In genomic region chr5:52748732-52749131, GRCm38 (mm10) we compare ENCODE assay signal across 15 mouse cellular contexts. TPM values are rescaled to one million over a fixed set of nuclear protein-coding genes. Genes with fewer than 3 reads are reported as not detected.
DNase-seq lines count a peak whose midpoint lies in the region; ATAC-seq and TF ChIP-seq lines count a peak whose summit lies in the region.
"Had no signal": no experiment of that assay in that cellular context is flagged by ENCODE, and none has a peak within 500 bp of the region (broad histone marks: within the 10 kb centered on the region; RNA-seq: fewer than 3 reads in every experiment).

No protein-coding gene starts in this region.

- no peak overlapping the region for H3K4me3 ChIP-seq in heart, postnatal 0 days (ENCODE audit: low read depth, low read length)
- H3K4me3 ChIP-seq in heart, adult 2 months, result no peak overlapping the region
- H3K4me3 ChIP-seq: forebrain, embryonic 15.5 days had no signal

- intact Hi-C loops in heart, adult 2 months (cut with DNase I), result no loop called here

- H3K27ac ChIP-seq in heart, postnatal 0 days (ENCODE audit: low read depth), result no peak overlapping the region
- H3K27ac ChIP-seq in heart, adult 2 months, result no peak overlapping the region
- H3K27ac ChIP-seq: forebrain, embryonic 15.5 days; stomach, postnatal 0 days had no signal

- no peaks in the 10 kb centered on the region for H3K4me1 ChIP-seq in heart, postnatal 0 days (ENCODE audit: control insufficient read depth, insufficient read depth)
- H3K4me1 ChIP-seq in heart, adult 2 months (ENCODE audit: control insufficient read depth, insufficient read depth, low read length), result no peaks in the 10 kb centered on the region
- H3K4me1 ChIP-seq: forebrain, embryonic 15.5 days had no signal

- H3K4me2 ChIP-seq in heart, postnatal 0 days (ENCODE audit: low read depth, low read length), result no peak overlapping the region
- H3K4me2 ChIP-seq: forebrain, embryonic 15.5 days had no signal

- H3K27me3 ChIP-seq in heart, postnatal 0 days (ENCODE audit: control insufficient read depth, insufficient read depth, low read length), result no peaks in the 10 kb centered on the region
- H3K27me3 ChIP-seq in heart, adult 2 months (ENCODE audit: control insufficient read depth, insufficient read depth, low read length), result no peaks in the 10 kb centered on the region
- H3K27me3 ChIP-seq: forebrain, embryonic 15.5 days had no signal

- TF ChIP-seq POLR2A in heart, adult 2 months (IDR thresholded peaks at IDR 0.05; ENCODE audit: insufficient read depth, low read depth, low read length), result no peak

- peak; percentile 19 for DNase-seq in heart, postnatal 0 days (ENCODE audit: low spot score)
- no peak for DNase-seq in heart, adult 2 months
- DNase-seq in kidney, adult 9 months, result peak; percentile 66
- peak; percentile 85 to 89 for DNase-seq in lung, adult 18-20 months
- peak; percentile 92 for DNase-seq in lung, postnatal 36 days
- no peak for DNase-seq in thymus, postnatal 36 days
- DNase-seq in right cerebral cortex, postnatal 25 days, result no peak
- DNase-seq: cerebellum, adult 9-11 months; gastrocnemius, postnatal 10 days; layer of hippocampus, adult 9-11 months; midbrain, embryonic 14.5 days; spleen, adult 18-20 months; thymus, postnatal 25 days had no signal

- no peaks in the 10 kb centered on the region for H3K9me3 ChIP-seq in heart, postnatal 0 days (replicated peaks; ENCODE audit: control insufficient read depth, low read length)
- H3K9me3 ChIP-seq: forebrain, embryonic 15.5 days had no signal

- ATAC-seq in heart, postnatal 0 days (ENCODE audit: insufficient read depth, low read depth), result no peak
- ATAC-seq: forebrain, embryonic 15.5 days had no signal

- no peaks in the 10 kb centered on the region; the same call in none of the 2 replicates for H3K79me2 ChIP-seq in heart, adult 2 months (replicated peaks; ENCODE audit: control insufficient read depth, insufficient read depth, low read length)

- WGBS in heart, postnatal 0 days, result 69% methylated on average over 5 of the region's 5 CpGs
- WGBS in heart, adult 2 months, result 72% methylated on average over 5 of the region's 5 CpGs

- TF ChIP-seq CTCF in heart, postnatal 0 days (IDR thresholded peaks at IDR 0.05; ENCODE audit: low read depth), result no peak
- no peak for TF ChIP-seq CTCF in heart, adult 2 months (IDR thresholded peaks at IDR 0.05)

- H3K9ac ChIP-seq in heart, postnatal 0 days (replicated peaks; ENCODE audit: low read depth, low read length), result no peak overlapping the region
- H3K9ac ChIP-seq in heart, adult 2 months (ENCODE audit: low read depth, low read length), result no peak overlapping the region
- H3K9ac ChIP-seq: forebrain, embryonic 15.5 days had no signal

- H3K36me3 ChIP-seq in heart, postnatal 0 days (replicated peaks; ENCODE audit: control insufficient read depth, insufficient read depth, low read length), result 0 out of 2 replicates have a peak, but pooled peaks cover 8% of the 10 kb centered on the region
- H3K36me3 ChIP-seq in heart, adult 2 months (ENCODE audit: control insufficient read depth, insufficient read depth, low read length), result no peaks in the 10 kb centered on the region
- H3K36me3 ChIP-seq: forebrain, embryonic 15.5 days had no signal

- no peak for TF ChIP-seq EP300 in heart, postnatal 0 days (IDR thresholded peaks at IDR 0.05; ENCODE audit: low read depth)
- TF ChIP-seq EP300 in heart, adult 2 months (IDR thresholded peaks at IDR 0.05; ENCODE audit: insufficient read depth, low read depth, low read length), result no peak

RNA-seq across cellular contexts. Expression of gene Pi4k2b, which starts 7.4 kb away (rescaled TPM):
- 1.7 and 16.3 TPM in 2 replicates for total RNA-seq in heart, postnatal 0 days (2014; rRNA removed; ENCODE audit: low replicate concordance)
- polyA plus RNA-seq in heart, postnatal 0 days (2015; fragmentation: Nextera tagmentation; extraction: Ambion mirVana), result 3.0 and 3.6 TPM in 2 replicates
- total RNA-seq in heart, adult 2 months (2021), result 1 to 10 TPM; 1.1 to 2.3 TPM
- polyA plus RNA-seq in heart, adult 2 months (2012; rRNA removed), result 1.6 and 1.9 TPM in 2 replicates

RNA-seq across cellular contexts. Expression of gene Zcchc4, which starts 26.5 kb away (rescaled TPM):
- 7.4 and 8.9 TPM in 2 replicates for total RNA-seq in heart, postnatal 0 days (2014; rRNA removed; ENCODE audit: low replicate concordance)
- 7.0 and 7.8 TPM in 2 replicates for polyA plus RNA-seq in heart, postnatal 0 days (2015; fragmentation: Nextera tagmentation; extraction: Ambion mirVana)
- total RNA-seq in heart, adult 2 months (2021), result 1 to 10 TPM; 5.0 to 5.2 TPM
- polyA plus RNA-seq in heart, adult 2 months (2012; rRNA removed), result 4.5 and 7.3 TPM in 2 replicates

Comparison
In these comparisons a context has a peak if more than half of its experiments do, and no peak if none do; other contexts are left out.
1. DNase-seq: peak in heart, postnatal 0 days (single experiment), kidney, adult 9 months (single experiment), lung, adult 18-20 months (2 of 2) and lung, postnatal 36 days (single experiment); none in heart, adult 2 months (0 of 2), thymus, postnatal 36 days (0 of 2) and right cerebral cortex, postnatal 25 days (single experiment).